Mouse (Mus musculus): Measurements from ENCODE around the gene Clybl. TPM values are rescaled to one million over a fixed set of nuclear protein-coding genes. Genes with fewer than 3 reads are reported as not detected.

Clybl gene
- polyA plus RNA-seq, 1 experiment from 2014 or later, result 22.1 TPM

DNA sequence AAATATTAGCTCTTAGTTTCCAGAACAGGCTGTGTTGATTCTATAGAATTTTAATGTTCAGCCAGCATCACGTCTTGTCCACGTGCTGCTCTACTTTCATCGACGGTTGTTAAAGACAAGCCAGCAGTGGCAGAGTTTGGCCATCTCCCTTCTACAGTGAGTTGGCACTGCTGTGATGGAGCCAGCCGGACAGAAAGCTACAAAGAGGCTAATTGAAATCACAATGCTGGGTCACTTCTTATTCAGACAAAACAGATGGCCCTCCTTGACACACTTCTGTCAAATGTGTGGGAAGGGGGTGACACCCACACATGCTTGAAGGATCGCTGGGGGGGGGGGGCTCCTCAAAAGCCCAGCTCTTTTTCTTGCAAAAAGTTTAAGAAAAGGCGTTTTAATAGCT, 12.6 kb upstream of the Clybl start:
- Histone ChIP-seq H3K9me3 (replicated peaks; ENCODE audit: control insufficient read depth, low read length) (no peaks in the 10 kb centered on the region), H3K4me2 (ENCODE audit: low read depth, low read length) (no peak overlapping the region), H3K4me1 (ENCODE audit: control insufficient read depth, low read depth, low read length) (no peaks in the 10 kb centered on the region; the same call in 1 of the 2 replicates), H3K9ac (ENCODE audit: low read depth, low read length) (no peak overlapping the region), H3K27me3 (ENCODE audit: control insufficient read depth, insufficient read depth, low read depth, low read length) (no peaks in the 10 kb centered on the region), H3K27ac (ENCODE audit: low read length) (no peak overlapping the region), H3K36me3 (ENCODE audit: control insufficient read depth, insufficient read depth) (no peaks in the 10 kb centered on the region), H3K4me3 (ENCODE audit: low read depth, low read length) (no peak overlapping the region)
- WGBS (ENCODE audit: insufficient replicate concordance), result 73% methylated on average over 7 of the region's 7 CpGs
- no peak for ATAC-seq (ENCODE audit: low read depth)

DNA sequence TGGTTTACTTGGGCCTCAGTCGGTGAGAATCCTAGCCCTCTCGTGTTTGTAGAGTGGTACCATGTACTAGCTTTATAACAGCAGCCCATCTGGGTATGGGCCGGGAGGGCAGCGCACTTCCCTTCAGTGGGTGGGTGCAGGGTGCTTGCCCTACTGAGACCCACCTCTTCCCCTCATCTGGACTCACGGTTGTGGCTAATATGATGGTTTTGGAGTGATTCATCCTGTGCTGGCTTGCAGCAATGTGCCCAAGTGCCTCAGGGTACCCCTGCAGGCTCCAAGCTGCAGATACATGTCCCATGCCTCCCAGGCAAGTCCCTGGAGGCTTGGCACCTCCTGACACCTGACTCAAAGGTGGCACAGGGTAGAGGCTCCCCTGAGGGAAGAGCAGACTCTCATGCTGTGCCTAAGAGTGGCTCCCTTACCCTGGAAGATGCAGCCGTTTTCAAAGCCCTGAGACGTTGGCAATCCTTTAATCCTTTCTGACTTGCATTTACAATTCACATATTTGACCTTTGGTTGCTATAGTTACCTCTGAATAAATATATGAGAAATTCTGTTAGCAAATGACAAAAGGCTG, 11.2 kb upstream of the Clybl start:
- H3K27ac ChIP-seq (ENCODE audit: low read length), result no peak overlapping the region
- ATAC-seq (ENCODE audit: low read depth), result no peak

DNA sequence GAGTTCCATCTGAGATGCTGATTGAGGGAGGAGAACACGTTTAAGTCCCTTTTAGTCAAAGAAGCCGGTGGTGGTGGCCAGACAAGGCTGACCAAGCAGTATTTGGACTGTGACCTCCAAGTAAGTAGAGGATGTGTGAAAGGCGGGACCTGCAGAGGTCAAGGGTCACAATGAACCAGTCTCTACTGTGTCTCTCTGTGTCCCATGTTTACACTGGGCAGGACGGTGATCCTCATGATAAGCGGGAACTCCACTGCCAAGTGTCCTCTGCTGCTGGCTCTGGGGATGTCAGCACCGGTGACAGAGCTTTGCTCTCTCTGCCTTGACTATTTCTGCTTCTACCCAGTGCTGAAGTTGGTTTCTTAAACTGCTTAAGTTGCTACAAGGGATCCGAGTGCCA, 10.5 kb upstream of the Clybl start:
- ATAC-seq (ENCODE audit: low read depth), result peak; percentile 78
- 57% methylated on average over 7 of the region's 7 CpGs for WGBS (ENCODE audit: insufficient replicate concordance)
- Histone ChIP-seq H3K4me2 (ENCODE audit: low read depth, low read length) (peak overlapping the region; percentile 39), H3K27ac (ENCODE audit: low read length) (no peak overlapping the region), H3K9ac (ENCODE audit: low read depth, low read length) (no peak overlapping the region), H3K4me1 (ENCODE audit: control insufficient read depth, low read depth, low read length) (no peaks in the 10 kb centered on the region; the same call in 1 of the 2 replicates), H3K27me3 (ENCODE audit: control insufficient read depth, insufficient read depth, low read depth, low read length) (no peaks in the 10 kb centered on the region), H3K36me3 (ENCODE audit: control insufficient read depth, insufficient read depth) (no peaks in the 10 kb centered on the region), H3K4me3 (ENCODE audit: low read depth, low read length) (no peak overlapping the region), H3K9me3 (replicated peaks; ENCODE audit: control insufficient read depth, low read length) (no peaks in the 10 kb centered on the region)

More for the DNA sequence above, 11.2 kb upstream of the Clybl start:
- no peak overlapping the region for H3K9ac ChIP-seq (ENCODE audit: low read depth, low read length)
- H3K27me3 ChIP-seq (ENCODE audit: control insufficient read depth, insufficient read depth, low read depth, low read length), result no peaks in the 10 kb centered on the region
- H3K4me2 ChIP-seq (ENCODE audit: low read depth, low read length), result no peak overlapping the region
- H3K36me3 ChIP-seq (ENCODE audit: control insufficient read depth, insufficient read depth), result no peaks in the 10 kb centered on the region
- H3K9me3 ChIP-seq (replicated peaks; ENCODE audit: control insufficient read depth, low read length), result no peaks in the 10 kb centered on the region
- H3K4me3 ChIP-seq (ENCODE audit: low read depth, low read length), result no peak overlapping the region
- 64% methylated on average over 7 of the region's 7 CpGs for WGBS (ENCODE audit: insufficient replicate concordance)
- no peaks in the 10 kb centered on the region; the same call in 1 of the 2 replicates for H3K4me1 ChIP-seq (ENCODE audit: control insufficient read depth, low read depth, low read length)

DNA sequence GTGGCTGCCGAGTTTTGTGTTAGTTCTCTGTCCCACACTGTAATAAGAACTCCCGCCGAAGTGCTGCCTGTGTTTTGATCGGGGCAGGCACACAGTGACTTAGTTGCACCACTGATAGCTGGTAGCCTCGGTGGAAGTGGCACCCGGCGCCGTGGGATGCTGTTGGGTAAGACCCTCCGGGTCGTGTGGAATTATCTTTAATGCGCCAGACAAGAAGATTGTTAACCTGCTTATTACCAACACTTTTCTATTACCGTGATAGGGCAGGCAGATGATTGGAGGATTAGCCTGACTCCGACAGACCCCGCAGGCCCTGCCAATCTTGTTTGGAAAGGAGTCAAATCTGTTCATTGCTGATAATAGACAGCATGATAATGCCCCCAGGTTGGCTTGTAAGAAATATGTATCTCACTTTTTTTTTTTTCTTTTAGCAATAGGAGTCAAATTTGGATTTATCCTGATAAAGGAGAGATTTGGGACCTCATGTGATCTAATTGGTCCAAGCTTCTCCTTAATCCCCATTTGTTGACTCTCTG, 5.2 kb upstream of the Clybl start:
- WGBS (ENCODE audit: insufficient replicate concordance), result 62% methylated on average over 14 of the region's 14 CpGs
- ATAC-seq (ENCODE audit: low read depth), result no peak
- Histone ChIP-seq H3K4me1 (ENCODE audit: control insufficient read depth, low read depth, low read length) (peaks cover 8% of the 10 kb centered on the region), H3K4me3 (ENCODE audit: low read depth, low read length) (no peak overlapping the region), H3K27me3 (ENCODE audit: control insufficient read depth, insufficient read depth, low read depth, low read length) (no peaks in the 10 kb centered on the region), H3K36me3 (ENCODE audit: control insufficient read depth, insufficient read depth) (no peaks in the 10 kb centered on the region), H3K9ac (ENCODE audit: low read depth, low read length) (no peak overlapping the region), H3K9me3 (replicated peaks; ENCODE audit: control insufficient read depth, low read length) (no peaks in the 10 kb centered on the region), H3K4me2 (ENCODE audit: low read depth, low read length) (no peak overlapping the region), H3K27ac (ENCODE audit: low read length) (no peak overlapping the region)

DNA sequence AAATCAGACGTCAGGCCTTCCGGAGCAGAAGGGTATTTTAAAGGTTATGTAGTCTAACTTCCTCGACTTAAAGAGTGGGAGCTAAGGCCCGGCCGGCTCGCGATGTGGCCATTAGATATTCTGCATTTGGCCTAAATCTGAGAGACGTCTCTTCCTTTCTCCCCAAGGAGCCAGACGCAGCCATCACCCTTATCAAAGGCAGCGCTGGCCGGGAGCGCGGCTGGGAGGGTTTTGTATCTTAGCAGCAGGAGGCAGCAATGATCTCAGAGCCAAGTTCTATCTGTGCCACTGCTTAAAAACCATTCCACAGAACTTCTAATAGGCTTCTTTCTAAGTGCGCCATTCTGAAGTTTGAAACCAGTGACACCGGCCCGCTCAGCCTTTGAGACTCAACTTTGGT, 2.2 kb upstream of the Clybl start:
- WGBS (ENCODE audit: insufficient replicate concordance), result 52% methylated on average over 16 of the region's 16 CpGs
- H3K4me2 ChIP-seq (ENCODE audit: low read depth, low read length), result no peak overlapping the region
- H3K4me1 ChIP-seq (ENCODE audit: control insufficient read depth, low read depth, low read length), result peaks cover 27% of the 10 kb centered on the region
- H3K4me3 ChIP-seq (ENCODE audit: low read depth, low read length), result no peak overlapping the region
- no peaks in the 10 kb centered on the region for H3K27me3 ChIP-seq (ENCODE audit: control insufficient read depth, insufficient read depth, low read depth, low read length)
- no peak overlapping the region for H3K27ac ChIP-seq (ENCODE audit: low read length)
- H3K36me3 ChIP-seq (ENCODE audit: control insufficient read depth, insufficient read depth), result no peaks in the 10 kb centered on the region
- no peak overlapping the region for H3K9ac ChIP-seq (ENCODE audit: low read depth, low read length)
- no peaks in the 10 kb centered on the region for H3K9me3 ChIP-seq (replicated peaks; ENCODE audit: control insufficient read depth, low read length)
- ATAC-seq (ENCODE audit: low read depth), result no peak

DNA sequence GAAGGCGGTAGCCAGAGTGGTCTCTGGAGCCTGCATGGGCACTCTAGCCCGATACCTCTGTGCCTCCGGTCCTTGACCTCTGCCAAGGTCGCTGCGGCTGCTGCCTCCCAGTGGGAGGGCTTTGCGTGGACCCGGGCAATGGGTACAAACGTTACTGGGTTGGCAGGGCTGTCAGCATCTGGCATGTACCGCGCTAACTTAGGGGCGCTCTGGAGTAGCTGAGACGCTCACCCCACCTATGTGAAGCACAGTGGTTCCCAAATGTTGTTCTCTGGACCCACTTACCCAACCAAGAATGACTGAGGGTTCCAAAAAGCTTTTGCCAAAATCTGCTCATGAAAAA, 282 bp downstream of the Clybl start:
- peak overlapping the region; percentile 80 for H3K27ac ChIP-seq (ENCODE audit: low read length)
- ATAC-seq (ENCODE audit: low read depth), result peak; percentile 57
- peaks cover 32% of the 10 kb centered on the region for H3K4me1 ChIP-seq (ENCODE audit: control insufficient read depth, low read depth, low read length)

DNA sequence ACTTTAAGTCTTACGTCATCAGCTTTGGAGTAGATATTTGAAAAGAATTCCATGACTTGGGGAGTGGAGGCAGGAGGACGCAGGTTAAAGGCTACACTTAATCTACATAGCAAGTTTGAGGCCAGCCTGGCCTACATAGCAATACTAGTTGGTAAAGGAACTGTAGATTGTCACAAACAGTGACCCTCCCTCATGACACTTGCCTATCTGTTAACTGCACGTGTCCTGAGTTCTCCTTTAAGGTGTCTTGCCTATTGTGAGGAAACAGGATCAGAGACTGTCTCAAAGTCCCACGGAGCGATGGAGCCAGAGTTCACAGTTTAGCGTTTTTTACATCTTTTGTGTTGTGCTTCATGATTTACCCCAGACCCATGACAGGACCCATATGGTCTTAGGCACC, 716 bp downstream of the Clybl start:
- ATAC-seq (ENCODE audit: low read depth), result no peak

More for the DNA sequence above, 282 bp downstream of the Clybl start:
- Histone ChIP-seq H3K9ac (ENCODE audit: low read depth, low read length) (peak overlapping the region; percentile 85), H3K4me2 (ENCODE audit: low read depth, low read length) (peak overlapping the region; percentile 92), H3K4me3 (ENCODE audit: low read depth, low read length) (peak overlapping the region; percentile 85), H3K9me3 (replicated peaks; ENCODE audit: control insufficient read depth, low read length) (no peaks in the 10 kb centered on the region), H3K27me3 (ENCODE audit: control insufficient read depth, insufficient read depth, low read depth, low read length) (no peaks in the 10 kb centered on the region), H3K36me3 (ENCODE audit: control insufficient read depth, insufficient read depth) (no peaks in the 10 kb centered on the region)
- WGBS (ENCODE audit: insufficient replicate concordance), result under 1% methylated on average over 12 of the region's 12 CpGs

DNA sequence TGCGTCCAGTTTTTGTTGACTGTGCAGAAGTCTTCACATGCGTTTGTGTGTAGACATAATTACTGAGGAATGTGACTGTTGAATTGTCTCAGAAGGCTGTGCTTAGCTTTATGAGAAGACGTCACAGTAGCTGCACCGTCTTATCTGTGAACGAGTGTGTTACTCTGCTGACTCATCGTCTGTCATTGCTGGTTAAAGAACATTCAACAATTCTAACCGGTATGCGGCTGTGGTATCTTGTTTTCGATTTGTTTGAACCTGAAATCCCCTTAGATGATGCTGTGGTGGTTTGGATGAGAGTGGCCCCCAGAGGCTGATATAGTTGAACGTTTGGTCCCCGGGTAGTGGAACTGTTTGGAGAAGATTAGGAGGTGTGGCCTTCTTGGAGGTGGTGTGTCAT, 2.5 kb downstream of the Clybl start:
- H3K9ac ChIP-seq (ENCODE audit: low read depth, low read length), result no peak overlapping the region
- H3K4me2 ChIP-seq (ENCODE audit: low read depth, low read length), result peak overlapping the region; percentile 43

More for the DNA sequence above, 716 bp downstream of the Clybl start:
- Histone ChIP-seq H3K36me3 (ENCODE audit: control insufficient read depth, insufficient read depth) (no peaks in the 10 kb centered on the region), H3K4me1 (ENCODE audit: control insufficient read depth, low read depth, low read length) (peaks cover 32% of the 10 kb centered on the region), H3K27me3 (ENCODE audit: control insufficient read depth, insufficient read depth, low read depth, low read length) (no peaks in the 10 kb centered on the region), H3K4me2 (ENCODE audit: low read depth, low read length) (peak overlapping the region; percentile 92), H3K9ac (ENCODE audit: low read depth, low read length) (peak overlapping the region; percentile 85), H3K4me3 (ENCODE audit: low read depth, low read length) (peak overlapping the region; percentile 85), H3K9me3 (replicated peaks; ENCODE audit: control insufficient read depth, low read length) (no peaks in the 10 kb centered on the region), H3K27ac (ENCODE audit: low read length) (peak overlapping the region; percentile 80; the same call in 1 of the 2 replicates)
- WGBS (ENCODE audit: insufficient replicate concordance), result 49% methylated on average over 6 of the region's 6 CpGs

DNA sequence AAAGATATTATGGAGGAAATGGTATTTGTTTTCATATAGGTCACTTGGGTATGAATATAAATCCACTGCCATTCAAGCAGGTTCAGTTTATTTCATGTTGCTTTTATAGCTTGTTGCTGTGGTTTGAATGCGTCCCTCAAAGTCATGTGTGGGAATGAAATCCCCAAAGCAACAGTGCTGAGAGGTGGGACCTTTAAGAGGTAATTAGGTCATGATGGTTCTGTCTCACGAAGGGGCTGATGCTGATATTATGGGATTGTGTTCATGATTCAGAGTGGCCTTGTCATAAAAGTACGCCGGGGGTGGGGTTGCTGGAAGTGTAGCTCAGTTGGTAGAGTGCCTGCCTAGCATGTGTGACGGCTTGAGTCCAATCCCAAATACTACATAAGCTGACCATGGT, 6.7 kb downstream of the Clybl start:
- no peak overlapping the region for H3K27ac ChIP-seq (ENCODE audit: low read length)
- H3K4me2 ChIP-seq (ENCODE audit: low read depth, low read length), result no peak overlapping the region
- peaks cover 12% of the 10 kb centered on the region for H3K4me1 ChIP-seq (ENCODE audit: control insufficient read depth, low read depth, low read length)
- 81% methylated on average over 5 of the region's 5 CpGs for WGBS (ENCODE audit: insufficient replicate concordance)
- ATAC-seq (ENCODE audit: low read depth), result no peak
- H3K9me3 ChIP-seq (replicated peaks; ENCODE audit: control insufficient read depth, low read length), result no peaks in the 10 kb centered on the region
- H3K36me3 ChIP-seq (ENCODE audit: control insufficient read depth, insufficient read depth), result no peaks in the 10 kb centered on the region
- no peak overlapping the region for H3K4me3 ChIP-seq (ENCODE audit: low read depth, low read length)
- no peak overlapping the region for H3K9ac ChIP-seq (ENCODE audit: low read depth, low read length)
- no peaks in the 10 kb centered on the region for H3K27me3 ChIP-seq (ENCODE audit: control insufficient read depth, insufficient read depth, low read depth, low read length)

More for the DNA sequence above, 2.5 kb downstream of the Clybl start:
- Histone ChIP-seq H3K4me1 (ENCODE audit: control insufficient read depth, low read depth, low read length) (peaks cover 32% of the 10 kb centered on the region), H3K9me3 (replicated peaks; ENCODE audit: control insufficient read depth, low read length) (no peaks in the 10 kb centered on the region), H3K4me3 (ENCODE audit: low read depth, low read length) (no peak overlapping the region), H3K27ac (ENCODE audit: low read length) (peak overlapping the region; percentile 67; the same call in 1 of the 2 replicates), H3K27me3 (ENCODE audit: control insufficient read depth, insufficient read depth, low read depth, low read length) (no peaks in the 10 kb centered on the region), H3K36me3 (ENCODE audit: control insufficient read depth, insufficient read depth) (no peaks in the 10 kb centered on the region)
- WGBS (ENCODE audit: insufficient replicate concordance), result 26% methylated on average over 11 of the region's 11 CpGs
- peak; percentile 16; the same call in 1 of the 2 replicates for ATAC-seq (ENCODE audit: low read depth)

Measured in liver, embryonic 16.5 days (tissue).